Mouse (Mus musculus): ENCODE data around the gene Mrps27. TPM values are rescaled to one million over a fixed set of nuclear protein-coding genes. Genes with fewer than 3 reads are reported as not detected.

The Mrps27 gene
- total and polyA plus RNA-seq, 2 experiments from 2014 or later, result 54.2 to 70.8 TPM

GRCm38 (mm10) chr13:99413481-99414351 lies 69.1 kb downstream of the Mrps27 start:
- Histone ChIP-seq H3K27me3 (ENCODE audit: control insufficient read depth, insufficient read depth, low read length) (no peaks in the 10 kb centered on the region), H3K9ac (replicated peaks; ENCODE audit: low read depth, low read length) (no peak overlapping the region), H3K4me2 (ENCODE audit: low read depth, low read length) (no peak overlapping the region), H3K27ac (ENCODE audit: low read depth) (peak overlapping the region; percentile 89), H3K4me3 (ENCODE audit: low read depth, low read length) (no peak overlapping the region), H3K4me1 (ENCODE audit: control insufficient read depth, insufficient read depth) (no peaks in the 10 kb centered on the region), H3K9me3 (replicated peaks; ENCODE audit: control insufficient read depth, low read length) (no peaks in the 10 kb centered on the region), H3K36me3 (replicated peaks; ENCODE audit: control insufficient read depth, insufficient read depth, low read length) (peaks cover 58% of the 10 kb centered on the region)
- WGBS, result 65% methylated on average over 13 of the region's 13 CpGs
- DNase-seq (ENCODE audit: low spot score) (no peak), ATAC-seq (ENCODE audit: insufficient read depth, low read depth) (no peak; the same call in 1 of the 2 replicates)
- TF ChIP-seq EP300 (IDR thresholded peaks at IDR 0.05; ENCODE audit: low read depth), result no peak
- no peak for TF ChIP-seq CTCF (IDR thresholded peaks at IDR 0.05; ENCODE audit: low read depth)

- no peak overlapping the region for H3K4me3 ChIP-seq (ENCODE audit: low read depth, low read length)
- WGBS, result 64% methylated on average over 10 of the region's 10 CpGs
- H3K27me3 ChIP-seq (ENCODE audit: control insufficient read depth, insufficient read depth, low read length), result no peaks in the 10 kb centered on the region
- TF ChIP-seq EP300 (IDR thresholded peaks at IDR 0.05; ENCODE audit: low read depth) (no peak), CTCF (IDR thresholded peaks at IDR 0.05; ENCODE audit: low read depth) (no peak)
- peak overlapping the region; percentile 18; the same call in 1 of the 2 replicates for H3K27ac ChIP-seq (ENCODE audit: low read depth)
- no peaks in the 10 kb centered on the region for H3K9me3 ChIP-seq (replicated peaks; ENCODE audit: control insufficient read depth, low read length)
- H3K4me2 ChIP-seq (ENCODE audit: low read depth, low read length), result no peak overlapping the region
- ATAC-seq (ENCODE audit: insufficient read depth, low read depth) (no peak), DNase-seq (ENCODE audit: low spot score) (no peak)
- no peak overlapping the region for H3K9ac ChIP-seq (replicated peaks; ENCODE audit: low read depth, low read length)
- peaks cover 52% of the 10 kb centered on the region for H3K36me3 ChIP-seq (replicated peaks; ENCODE audit: control insufficient read depth, insufficient read depth, low read length)
- H3K4me1 ChIP-seq (ENCODE audit: control insufficient read depth, insufficient read depth), result no peaks in the 10 kb centered on the region
These were observed 69.8 kb downstream of the Mrps27 start for GRCm38 (mm10) chr13:99414352-99414742.

- Histone ChIP-seq H3K4me3 (ENCODE audit: low read depth, low read length) (no peak overlapping the region), H3K4me2 (ENCODE audit: low read depth, low read length) (no peak overlapping the region), H3K36me3 (replicated peaks; ENCODE audit: control insufficient read depth, insufficient read depth, low read length) (peaks cover 43% of the 10 kb centered on the region), H3K27ac (ENCODE audit: low read depth) (no peak overlapping the region), H3K9me3 (replicated peaks; ENCODE audit: control insufficient read depth, low read length) (no peaks in the 10 kb centered on the region), H3K27me3 (ENCODE audit: control insufficient read depth, insufficient read depth, low read length) (no peaks in the 10 kb centered on the region), H3K4me1 (ENCODE audit: control insufficient read depth, insufficient read depth) (no peaks in the 10 kb centered on the region), H3K9ac (replicated peaks; ENCODE audit: low read depth, low read length) (no peak overlapping the region)
- DNase-seq (ENCODE audit: low spot score) (no peak), ATAC-seq (ENCODE audit: insufficient read depth, low read depth) (no peak)
- 68% methylated on average over 9 of the region's 9 CpGs for WGBS
- no peak for TF ChIP-seq CTCF (IDR thresholded peaks at IDR 0.05; ENCODE audit: low read depth)
- TF ChIP-seq EP300 (IDR thresholded peaks at IDR 0.05; ENCODE audit: low read depth), result no peak
These were observed 72.0 kb downstream of the Mrps27 start for GRCm38 (mm10) chr13:99416601-99417000.

GRCm38 (mm10) chr13:99423581-99423980 lies 79.0 kb downstream of the Mrps27 start:
- 74% methylated on average over 13 of the region's 13 CpGs for WGBS

GRCm38 (mm10) chr13:99433068-99434008 lies 88.8 kb downstream of the Mrps27 start:
- ATAC-seq (ENCODE audit: insufficient read depth, low read depth) (no peak), DNase-seq (ENCODE audit: low spot score) (no peak)
- Histone ChIP-seq H3K9me3 (replicated peaks; ENCODE audit: control insufficient read depth, low read length) (no peaks in the 10 kb centered on the region), H3K36me3 (replicated peaks; ENCODE audit: control insufficient read depth, insufficient read depth, low read length) (peaks cover 78% of the 10 kb centered on the region), H3K4me1 (ENCODE audit: control insufficient read depth, insufficient read depth) (no peaks in the 10 kb centered on the region), H3K27ac (ENCODE audit: low read depth) (no peak overlapping the region), H3K27me3 (ENCODE audit: control insufficient read depth, insufficient read depth, low read length) (no peaks in the 10 kb centered on the region), H3K9ac (replicated peaks; ENCODE audit: low read depth, low read length) (no peak overlapping the region), H3K4me2 (ENCODE audit: low read depth, low read length) (no peak overlapping the region), H3K4me3 (ENCODE audit: low read depth, low read length) (no peak overlapping the region)
- TF ChIP-seq EP300 (IDR thresholded peaks at IDR 0.05; ENCODE audit: low read depth) (no peak), CTCF (IDR thresholded peaks at IDR 0.05; ENCODE audit: low read depth) (no peak)
- WGBS, result 92% methylated on average over 29 of the region's 29 CpGs

More at GRCm38 (mm10) chr13:99423581-99423980, 79.0 kb downstream of the Mrps27 start:
- DNase-seq (ENCODE audit: low spot score) (no peak), ATAC-seq (ENCODE audit: insufficient read depth, low read depth) (no peak)
- Histone ChIP-seq H3K4me1 (ENCODE audit: control insufficient read depth, insufficient read depth) (no peaks in the 10 kb centered on the region), H3K27me3 (ENCODE audit: control insufficient read depth, insufficient read depth, low read length) (no peaks in the 10 kb centered on the region), H3K36me3 (replicated peaks; ENCODE audit: control insufficient read depth, insufficient read depth, low read length) (peaks cover 52% of the 10 kb centered on the region), H3K9me3 (replicated peaks; ENCODE audit: control insufficient read depth, low read length) (no peaks in the 10 kb centered on the region), H3K9ac (replicated peaks; ENCODE audit: low read depth, low read length) (no peak overlapping the region), H3K4me2 (ENCODE audit: low read depth, low read length) (no peak overlapping the region), H3K27ac (ENCODE audit: low read depth) (no peak overlapping the region), H3K4me3 (ENCODE audit: low read depth, low read length) (no peak overlapping the region)
- no peak for TF ChIP-seq CTCF (IDR thresholded peaks at IDR 0.05; ENCODE audit: low read depth)
- TF ChIP-seq EP300 (IDR thresholded peaks at IDR 0.05; ENCODE audit: low read depth), result no peak

All from heart, postnatal 0 days (tissue).